Mouse (Mus musculus): ENCODE measurements around the gene Tgfb2. TPM values are rescaled to one million over a fixed set of nuclear protein-coding genes. Genes with fewer than 3 reads are reported as not detected.

The Tgfb2 gene
- total and polyA plus RNA-seq, 3 experiments: 0.12 to 0.19 TPM; not detected in 1

GRCm38 (mm10) chr1:186726117-186726516, 20.3 kb upstream of the Tgfb2 start:
- H3K27me3 ChIP-seq (ENCODE audit: control insufficient read depth in 1 of 2, insufficient read depth in 2 of 2, low read length in 2 of 2): no peaks in the 10 kb centered on the region
- DNase-seq (ENCODE audit: low read depth, low spot score): no peak
- H3K79me2 ChIP-seq (ENCODE audit: control insufficient read depth, insufficient read depth, low read length, poor library complexity): peaks cover 25% of the 10 kb centered on the region
- no peak overlapping the region for H3K27ac ChIP-seq (ENCODE audit: control insufficient read depth, low read depth, low read length)
- no peak overlapping the region for H3K9ac ChIP-seq (ENCODE audit: control insufficient read depth, low read depth, low read length, poor library complexity, severe bottlenecking)
- H3K4me3 ChIP-seq (ENCODE audit: control insufficient read depth in 1 of 2, insufficient read depth in 1 of 2, low read depth in 2 of 2, low read length in 2 of 2): no peak overlapping the region
- H3K4me1 ChIP-seq (ENCODE audit: control insufficient read depth in 1 of 2, insufficient read depth in 2 of 2, low read length in 2 of 2): no peaks in the 10 kb centered on the region
- H3K9me3 ChIP-seq (replicated peaks; ENCODE audit: insufficient read depth, low read length): no peaks in the 10 kb centered on the region
- peaks cover 4 to 8% of the 10 kb centered on the region in 2 experiments; a peak in 3 of 4 replicates for H3K36me3 ChIP-seq (ENCODE audit: control insufficient read depth in 1 of 2, insufficient read depth in 2 of 2, low read length in 2 of 2)
- no peak for TF ChIP-seq TCF12 (IDR thresholded peaks at IDR 0.05; ENCODE audit: low read depth, low read length)
- TF ChIP-seq CHD1 (IDR thresholded peaks at IDR 0.05; ENCODE audit: low read depth, low read length): no peak
- no peak for TF ChIP-seq ETS1 (IDR thresholded peaks at IDR 0.05; ENCODE audit: low read depth, low read length)
- TF ChIP-seq TAL1 (IDR thresholded peaks at IDR 0.05; ENCODE audit: low read length): no peak
- no peak for TF ChIP-seq MYB (IDR thresholded peaks at IDR 0.05; ENCODE audit: low read depth, low read length)
- TF ChIP-seq EP300 (IDR thresholded peaks at IDR 0.05; ENCODE audit: low read depth in 1 of 2, low read length in 2 of 2): no peak
- no peak for TF ChIP-seq TBP (IDR thresholded peaks at IDR 0.05; ENCODE audit: low read depth, low read length)
- TF ChIP-seq USF1 (IDR thresholded peaks at IDR 0.05; ENCODE audit: low read depth, low read length): no peak
- TF ChIP-seq USF2 (IDR thresholded peaks at IDR 0.05; ENCODE audit: borderline replicate concordance in 1 of 2, insufficient read depth in 1 of 2, low read depth in 1 of 2, low read length in 2 of 2): no peak
- TF ChIP-seq NELFE (IDR thresholded peaks at IDR 0.05; ENCODE audit: low read depth, low read length): no peak
- no peak for TF ChIP-seq MEF2A (IDR thresholded peaks at IDR 0.05; ENCODE audit: extremely low read depth, insufficient replicate concordance, low read depth, low read length, poor library complexity, severe bottlenecking)
- no peak for TF ChIP-seq CHD2 (IDR thresholded peaks at IDR 0.05; ENCODE audit: low read length)
- no peak for TF ChIP-seq BHLHE40 (IDR thresholded peaks at IDR 0.05; ENCODE audit: borderline replicate concordance, low read depth, low read length)
- TF ChIP-seq MYC (IDR thresholded peaks at IDR 0.05; ENCODE audit: low read depth, low read length): no peak
- no peak for TF ChIP-seq SIN3A (IDR thresholded peaks at IDR 0.05; ENCODE audit: low read length)
- TF ChIP-seq ZNF384 (IDR thresholded peaks at IDR 0.05; ENCODE audit: low read depth, low read length): no peak
- TF ChIP-seq SMC3 (IDR thresholded peaks at IDR 0.05; ENCODE audit: low read depth, low read length): no peak

GRCm38 (mm10) chr1:186722299-186722698, 16.5 kb upstream of the Tgfb2 start:
- Histone ChIP-seq H3K4me1 (ENCODE audit: control insufficient read depth in 1 of 2, insufficient read depth in 2 of 2, low read length in 2 of 2) (no peaks in the 10 kb centered on the region), H3K4me3 (ENCODE audit: control insufficient read depth in 1 of 2, insufficient read depth in 1 of 2, low read depth in 2 of 2, low read length in 2 of 2) (no peak overlapping the region), H3K9ac (ENCODE audit: control insufficient read depth, low read depth, low read length, poor library complexity, severe bottlenecking) (no peak overlapping the region), H3K36me3 (ENCODE audit: control insufficient read depth in 1 of 2, insufficient read depth in 2 of 2, low read length in 2 of 2) (peaks cover 0 to 10% of the 10 kb centered on the region in 2 experiments; a peak in 2 of 4 replicates), H3K27ac (ENCODE audit: control insufficient read depth, low read depth, low read length) (no peak overlapping the region), H3K27me3 (ENCODE audit: control insufficient read depth in 1 of 2, insufficient read depth in 2 of 2, low read length in 2 of 2) (no peaks in the 10 kb centered on the region), H3K9me3 (replicated peaks; ENCODE audit: insufficient read depth, low read length) (no peaks in the 10 kb centered on the region), H3K79me2 (ENCODE audit: control insufficient read depth, insufficient read depth, low read length, poor library complexity) (peaks cover 16% of the 10 kb centered on the region)
- no peak for TF ChIP-seq MAFK (IDR thresholded peaks at IDR 0.05; ENCODE audit: borderline replicate concordance, low read depth, low read length)
- DNase-seq (ENCODE audit: low read depth, low spot score): no peak

All from MEL (cell line).